Mouse (Mus musculus) T-cell, adult 2 months (primary cell): ENCODE measurements around the gene Chchd2.
"Not testable (repeated sequence)": the region's sequence is repeated elsewhere in the genome, so short reads cannot be mapped to it uniquely, and the experiment has no call there.

Source experiments
- DNase-seq: peaks from one replicate; pipeline ENCODE4 v3.0.0; 2022; ENCODE audit warnings: low spot score

The Chchd2 gene

DNA sequence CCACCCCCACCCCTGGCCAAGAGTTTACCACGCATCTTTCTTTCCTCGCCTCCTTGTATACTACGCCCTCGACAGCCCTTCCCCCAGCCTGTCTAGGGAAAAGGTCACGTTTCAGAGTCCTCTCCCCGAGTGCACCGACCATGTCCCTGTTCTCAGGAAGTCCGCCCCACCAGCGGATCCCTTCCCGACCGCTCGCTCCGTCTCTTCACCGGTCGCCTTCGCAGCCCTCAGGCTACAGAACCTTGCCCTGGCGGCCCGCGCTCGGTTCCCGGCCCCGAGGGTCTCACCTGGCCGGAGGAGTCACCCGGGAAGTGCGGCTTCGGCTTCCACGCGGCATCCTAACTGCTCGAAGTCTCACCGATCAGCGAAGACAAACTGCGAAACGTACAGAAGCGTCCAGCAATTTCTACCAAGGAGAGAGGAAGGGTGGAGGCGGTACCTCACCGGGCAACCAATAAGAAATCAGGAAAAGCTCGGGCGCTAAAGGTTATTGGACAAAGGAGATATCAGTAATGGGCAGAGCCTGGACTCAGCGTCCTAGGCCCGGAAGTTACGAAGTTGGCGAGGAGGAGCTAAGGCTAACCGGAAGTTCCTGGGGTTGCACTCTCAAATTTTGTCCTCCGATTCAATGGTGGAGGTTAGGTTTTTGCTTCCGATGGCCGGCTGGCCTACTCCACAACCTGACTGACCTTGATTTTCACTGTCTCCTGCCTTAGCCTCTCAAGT, at the start of gene Chchd2:
Chchd2 (minus strand) TSS at position 560 of the 726 bp plus-strand sequence.
- peak; percentile 84 for DNase-seq

DNA sequence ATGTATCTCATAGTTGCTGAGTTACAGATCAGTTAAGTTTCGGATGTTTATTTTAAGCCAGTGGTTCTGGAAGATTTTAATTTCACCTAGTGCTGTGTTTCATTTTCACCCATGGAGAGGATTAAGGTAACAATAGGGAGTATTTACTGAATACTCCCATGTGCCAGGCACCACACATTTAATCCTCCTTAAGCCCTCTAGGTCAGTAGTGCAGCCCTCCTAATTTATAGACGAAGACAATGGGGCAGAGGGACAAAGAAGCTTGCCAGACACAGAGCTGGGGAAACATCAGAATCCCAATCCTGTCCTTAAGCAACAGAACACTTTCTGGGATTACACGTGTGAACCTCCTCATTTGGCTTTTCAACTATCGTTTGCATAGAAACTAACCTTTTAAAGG, 49.7 kb upstream of the Chchd2 start:
- no peak for DNase-seq

DNA sequence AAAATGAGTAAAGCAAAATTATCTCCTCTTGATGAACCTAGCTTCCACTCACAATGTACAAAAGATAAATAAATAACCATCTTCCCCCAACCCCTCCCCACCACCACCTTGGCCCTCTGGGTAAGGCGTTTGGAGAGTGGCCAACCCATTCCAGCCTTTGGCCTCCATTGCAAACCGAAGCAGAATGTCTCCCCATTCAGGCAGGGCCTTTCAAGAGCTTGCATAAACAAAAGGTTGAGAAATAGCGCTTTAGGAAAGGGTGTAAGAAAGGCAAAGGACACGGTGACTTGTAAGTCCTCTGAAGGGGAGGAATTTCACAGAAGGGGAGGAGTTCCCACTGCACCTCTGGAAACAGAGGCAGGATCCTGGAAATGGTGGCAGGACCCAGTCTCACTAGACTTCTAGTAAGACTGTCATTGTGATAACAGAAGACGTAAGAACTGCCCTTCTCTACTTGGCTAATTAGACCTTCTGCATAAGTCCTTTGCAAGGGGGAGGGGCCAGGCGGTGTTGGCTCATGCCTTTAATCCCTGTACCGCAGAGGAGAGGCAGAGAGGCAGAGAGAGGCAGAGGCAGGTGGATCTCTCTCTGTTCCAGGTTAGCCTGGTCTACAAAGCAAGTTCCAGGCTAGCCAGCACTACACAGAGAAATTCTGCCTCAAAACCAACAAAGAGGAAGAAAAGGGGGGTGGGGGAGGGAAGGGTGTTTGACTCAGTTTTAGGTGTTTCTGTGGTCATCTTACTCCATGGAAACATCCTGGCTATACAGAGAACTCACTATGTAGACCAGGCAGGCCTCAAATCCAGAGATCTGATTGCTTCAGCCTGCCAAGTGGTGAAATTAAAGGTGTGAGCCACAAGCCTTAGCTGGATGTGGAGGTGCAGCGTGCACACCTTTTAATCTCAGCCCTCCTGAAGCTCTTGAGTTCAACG, 42.9 kb upstream of the Chchd2 start:
- DNase-seq: no peak

GRCm38 (mm10) chr5:129925933-129926332, 38.7 kb upstream of the Chchd2 start:
- DNase-seq: no peak

DNA sequence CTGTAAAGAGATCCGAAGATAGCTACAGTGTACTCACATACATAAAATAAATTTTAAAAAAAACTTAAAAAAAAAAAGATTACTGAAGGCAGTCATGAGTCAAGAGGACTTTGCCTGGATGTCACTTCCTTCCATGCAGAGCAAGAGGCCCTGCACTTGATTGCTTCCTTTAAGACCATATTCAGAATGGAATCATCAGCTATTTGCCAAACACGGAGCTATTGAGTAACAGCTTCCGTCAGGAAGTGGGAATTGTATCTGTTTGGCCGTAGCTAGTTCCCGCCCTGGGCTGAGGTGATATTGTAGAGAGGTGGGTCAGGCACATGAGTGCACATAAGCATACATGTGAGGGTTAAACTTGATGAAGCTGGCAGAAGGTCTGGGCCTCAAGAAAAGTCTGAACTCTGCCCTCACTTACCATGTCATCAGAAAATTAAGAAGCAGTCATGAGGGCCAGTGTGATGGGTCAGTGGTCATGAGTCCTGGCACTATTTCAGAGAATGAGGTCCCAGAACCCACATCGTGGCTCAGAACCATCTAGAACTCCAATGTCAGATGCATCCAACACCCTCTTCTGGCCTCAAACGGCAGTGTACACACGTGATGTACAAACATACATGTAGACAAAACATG, 37.7 kb upstream of the Chchd2 start:
- no peak for DNase-seq

- DNase-seq: no peak
Observed at GRCm38 (mm10) chr5:129921972-129922371, 34.7 kb upstream of the Chchd2 start.

DNA sequence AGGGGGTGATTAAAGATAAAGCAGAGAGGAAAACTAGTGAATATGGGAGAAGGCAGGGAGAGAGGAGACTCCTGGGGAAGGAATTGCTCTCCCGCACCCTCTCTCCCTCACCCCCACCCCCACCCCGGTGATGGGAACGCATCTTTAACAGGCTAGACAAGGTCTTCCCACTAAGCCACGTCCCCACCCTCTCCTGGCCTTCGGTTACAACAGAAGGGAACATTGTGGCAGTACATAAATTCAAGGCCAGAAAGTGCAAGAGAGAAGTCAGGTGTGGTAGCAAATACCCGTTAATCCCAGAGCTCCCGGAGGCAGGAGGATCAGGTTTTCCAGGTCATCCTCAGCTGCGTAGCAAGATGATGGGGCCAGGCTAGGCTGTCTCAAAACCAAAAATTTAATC, 32.0 kb upstream of the Chchd2 start:
- no peak for DNase-seq

GRCm38 (mm10) chr5:129918752-129919151, 31.5 kb upstream of the Chchd2 start:
- DNase-seq: no peak

DNA sequence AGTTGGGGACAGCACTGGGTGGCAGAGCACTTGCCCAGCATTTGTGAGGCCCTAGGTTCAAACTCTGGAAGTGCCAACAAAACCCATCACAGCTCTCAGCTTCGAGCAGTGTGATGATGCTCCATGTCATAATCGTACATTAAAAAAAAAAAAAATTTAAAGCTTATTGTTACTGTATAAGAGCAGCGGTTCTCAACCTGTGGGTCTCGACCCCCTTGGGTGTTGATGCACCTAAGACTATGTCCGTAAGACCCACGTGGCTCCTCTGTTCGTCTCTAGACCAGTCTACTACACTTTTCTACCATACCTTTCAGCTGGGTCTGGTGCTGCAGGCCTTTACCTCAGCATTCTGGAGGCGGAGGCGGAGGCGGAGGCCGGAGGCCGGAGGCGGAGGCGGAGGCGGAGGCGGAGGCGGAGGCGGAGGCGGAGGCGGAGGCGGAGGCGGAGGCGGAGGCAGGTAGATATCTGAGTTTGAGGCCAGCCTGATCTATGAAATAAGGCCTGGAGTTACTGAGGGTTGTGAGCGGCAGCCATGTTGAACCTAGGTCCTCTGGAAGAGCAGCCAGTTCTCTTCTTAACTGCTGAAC, 30.9 kb upstream of the Chchd2 start:
- no peak for DNase-seq

- DNase-seq: not testable (repeated sequence)
Observed at GRCm38 (mm10) chr5:129915491-129915890, 28.2 kb upstream of the Chchd2 start.

DNA sequence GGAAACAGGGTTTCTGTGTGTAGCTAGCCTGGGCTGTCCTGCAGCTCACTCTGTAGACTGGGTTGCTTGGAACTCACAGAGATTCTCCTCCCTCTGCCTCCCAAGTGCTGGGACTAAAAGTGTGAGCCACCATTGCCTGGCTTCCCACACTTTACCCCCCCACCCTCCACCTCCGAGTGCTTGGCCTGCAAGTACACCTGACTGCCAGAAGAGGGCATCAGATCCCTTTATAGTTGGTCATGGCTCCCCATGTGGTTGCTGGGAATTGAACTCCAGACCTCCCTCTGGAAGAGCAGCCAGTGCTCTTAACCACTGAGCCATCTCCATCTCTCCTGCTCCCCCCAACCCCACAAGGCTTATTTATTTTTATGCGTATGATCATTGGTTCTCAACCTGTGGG, 26.8 kb upstream of the Chchd2 start:
- DNase-seq: peak; percentile 38

GRCm38 (mm10) chr5:129909591-129909990, 22.3 kb upstream of the Chchd2 start:
- DNase-seq: no peak

- no peak for DNase-seq
Observed at GRCm38 (mm10) chr5:129909147-129909546, 21.9 kb upstream of the Chchd2 start.

- DNase-seq: peak; percentile 38
Observed at GRCm38 (mm10) chr5:129908242-129908965, 21.1 kb upstream of the Chchd2 start, which contains the start of gene Nupr1l. Gene Nupr1l (plus strand): TSS chr5:129908540.

- DNase-seq: no peak
Observed at GRCm38 (mm10) chr5:129907775-129908174, 20.5 kb upstream of the Chchd2 start.

- no peak for DNase-seq
Observed at GRCm38 (mm10) chr5:129898449-129898848, 11.2 kb upstream of the Chchd2 start, which contains the start of gene Phkg1. Gene Phkg1 (minus strand): TSS chr5:129898549.

GRCm38 (mm10) chr5:129895198-129896088, 8.2 kb upstream of the Chchd2 start, which contains the start of gene Zbed5:
Gene Zbed5 (plus strand): TSS chr5:129895723.
- peak; percentile 75 for DNase-seq

DNA sequence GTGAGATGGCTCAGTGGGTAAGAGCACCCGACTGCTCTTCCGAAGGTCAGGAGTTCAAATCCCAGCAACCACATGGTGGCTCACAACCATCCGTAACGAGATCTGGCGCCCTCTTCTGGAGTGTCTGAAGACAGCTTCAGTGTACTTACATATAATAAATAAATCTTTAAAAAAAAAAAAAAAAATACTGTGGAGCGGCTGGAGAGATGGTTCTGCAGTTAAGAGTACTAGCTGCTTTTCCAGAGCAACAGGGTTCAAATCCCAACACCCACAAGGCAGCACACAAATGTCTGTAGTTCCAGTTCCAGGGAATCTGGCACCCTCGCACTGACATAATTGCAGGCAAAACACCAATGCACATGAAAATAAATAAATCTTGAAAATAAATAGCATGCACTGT, 3.1 kb upstream of the Chchd2 start:
- not testable (repeated sequence) for DNase-seq

- no peak for DNase-seq
Observed at GRCm38 (mm10) chr5:129886271-129886670, 999 bp downstream of the Chchd2 start.

GRCm38 (mm10) chr5:129879888-129880287, 7.4 kb downstream of the Chchd2 start:
- no peak for DNase-seq
